Mouse (Mus musculus) lung, postnatal 0 days (tissue): Measurements from ENCODE around the gene Slc12a9. TPM values are rescaled to one million over a fixed set of nuclear protein-coding genes. Genes with fewer than 3 reads are reported as not detected.

ENCODE experiments used
- ATAC-seq: fragments of 200-750 bp; cut with Nextera tagmentation; 2 replicates; pipeline ENCODE4 v1.8.0; 2017; ENCODE audit warnings: moderate library complexity
- DNase-seq: peaks from one replicate; pipeline ENCODE4 v3.0.0-alpha.2; 2016; ENCODE audit warnings: low spot score
- H3K27ac ChIP-seq: fragments of 300-500 bp; sonication (generic); 2 replicates; pipeline ENCODE4 v1.5.1; 2014; ENCODE audit warnings: antibody characterized with exemption, mild to moderate bottlenecking, low read length, mixed read lengths
- H3K27me3 ChIP-seq: fragments of 300-500 bp; sonication (generic); replicated peaks from 2 replicates; pipeline ENCODE4 v1.6.1; 2014; ENCODE audit warnings: low read length, mixed read lengths; ENCODE audit not compliant: insufficient read depth
- H3K36me3 ChIP-seq: fragments of 300-500 bp; sonication (generic); 2 replicates; pipeline ENCODE4 v1.6.1; 2014; ENCODE audit warnings: low read length, mixed read lengths; ENCODE audit not compliant: insufficient read depth
- H3K4me1 ChIP-seq: fragments of 300-500 bp; sonication (generic); 2 replicates; pipeline ENCODE4 v1.6.1; 2014; ENCODE audit warnings: antibody characterized with exemption, low read depth, low read length, mixed read lengths; ENCODE audit not compliant: insufficient read depth
- H3K4me2 ChIP-seq: fragments of 300-500 bp; sonication (generic); replicated peaks from 2 replicates; pipeline ENCODE4 v1.6.1; 2014; ENCODE audit warnings: low read depth, mild to moderate bottlenecking, low read length, moderate library complexity, mixed read lengths
- H3K4me3 ChIP-seq: fragments of 300-500 bp; sonication (generic); 2 replicates; pipeline ENCODE4 v1.5.1; 2014; ENCODE audit warnings: low read depth, low read length
- H3K9ac ChIP-seq: fragments of 300-500 bp; sonication (generic); replicated peaks from 2 replicates; pipeline ENCODE4 v1.6.1; 2014; ENCODE audit warnings: low read depth, mild to moderate bottlenecking
- H3K9me3 ChIP-seq: fragments of 300-500 bp; sonication (generic); 2 replicates; pipeline ENCODE4 v1.6.1; 2016; ENCODE audit warnings: low read length, mixed read lengths
- CTCF ChIP-seq: IDR thresholded peaks from 2 replicates; pipeline ENCODE4 v1.5.1; 2016; ENCODE audit warnings: antibody characterized with exemption, mild to moderate bottlenecking
- EP300 ChIP-seq: IDR thresholded peaks from 2 replicates; pipeline ENCODE4 v1.6.1; 2016; ENCODE audit warnings: antibody characterized with exemption, mild to moderate bottlenecking, control low read depth
- WGBS: fragments of 180-500 bp; shearing (Covaris S2); extraction: QIAGEN DNeasy Blood & Tissue Kit; methylation state at CpG from one replicate; pipeline ENCODE4 v1.1.7; 2014; 5-methylcytosine and 5-hydroxymethylcytosine counted together
- polyA plus RNA-seq: library from polyadenylated mRNA; unstranded; fragments of >200 nt; fragmentation: Nextera tagmentation; extraction: Ambion mirVana; gene quantifications from 2 replicates; pipeline ENCODE4 v1.2.1, GENCODE M21; 2015

Slc12a9 gene
- polyA plus RNA-seq, 1 experiment from 2014 or later: 8.2 TPM

- peak overlapping the region; percentile 74 for H3K4me2 ChIP-seq
- peak overlapping the region; percentile 70 for H3K4me3 ChIP-seq
- WGBS: 5% methylated on average over 31 of the region's 33 CpGs
- no peaks in the 10 kb centered on the region for H3K9me3 ChIP-seq
- H3K27me3 ChIP-seq: no peaks in the 10 kb centered on the region
- peak; percentile 54 for ATAC-seq
- peak overlapping the region; percentile 36 for H3K9ac ChIP-seq
- H3K4me1 ChIP-seq: peaks cover 13% of the 10 kb centered on the region
- peak overlapping the region; percentile 93 for H3K27ac ChIP-seq
- TF ChIP-seq CTCF (no peak), EP300 (peak; percentile 69)
- peak; percentile 83 for DNase-seq
- no peaks in the 10 kb centered on the region for H3K36me3 ChIP-seq
These were observed 15.3 kb upstream of the Slc12a9 start for GRCm38 (mm10) chr5:137348482-137349383.

GRCm38 (mm10) chr5:137347856-137348255 is 14.5 kb upstream of the Slc12a9 start:
- H3K4me2 ChIP-seq: peak overlapping the region; percentile 74
- H3K27ac ChIP-seq: peak overlapping the region; percentile 93
- H3K4me1 ChIP-seq: peaks cover 13% of the 10 kb centered on the region
- no peaks in the 10 kb centered on the region for H3K9me3 ChIP-seq
- no peak overlapping the region for H3K9ac ChIP-seq
- no peaks in the 10 kb centered on the region for H3K36me3 ChIP-seq
- ATAC-seq (no peak), DNase-seq (peak; percentile 56)
- H3K27me3 ChIP-seq: no peaks in the 10 kb centered on the region
- 7% methylated on average over 5 of the region's 7 CpGs for WGBS
- H3K4me3 ChIP-seq: no peak overlapping the region
- TF ChIP-seq CTCF (no peak), EP300 (no peak)

GRCm38 (mm10) chr5:137346983-137347382 is 13.6 kb upstream of the Slc12a9 start:
- 53% methylated on average over 4 of the region's 4 CpGs for WGBS

GRCm38 (mm10) chr5:137346388-137346787 is 13.0 kb upstream of the Slc12a9 start:
- Histone ChIP-seq H3K4me1 (peaks cover 9% of the 10 kb centered on the region), H3K4me3 (no peak overlapping the region), H3K4me2 (0 out of 2 replicates have a peak overlapping the region, but pooled peaks have one; percentile 3), H3K36me3 (no peaks in the 10 kb centered on the region), H3K9ac (no peak overlapping the region), H3K9me3 (no peaks in the 10 kb centered on the region), H3K27me3 (no peaks in the 10 kb centered on the region), H3K27ac (peak overlapping the region; percentile 66)
- 47% methylated on average over 1 of the region's 1 CpGs for WGBS
- TF ChIP-seq CTCF: no peak
- no peak for TF ChIP-seq EP300
- DNase-seq (no peak), ATAC-seq (no peak)

More at GRCm38 (mm10) chr5:137346983-137347382, 13.6 kb upstream of the Slc12a9 start:
- no peak overlapping the region for H3K9ac ChIP-seq
- no peak overlapping the region for H3K4me3 ChIP-seq
- peak overlapping the region; percentile 66 for H3K27ac ChIP-seq
- H3K36me3 ChIP-seq: no peaks in the 10 kb centered on the region
- H3K4me1 ChIP-seq: peaks cover 13% of the 10 kb centered on the region
- H3K27me3 ChIP-seq: no peaks in the 10 kb centered on the region
- ATAC-seq (no peak), DNase-seq (no peak)
- TF ChIP-seq EP300 (no peak), CTCF (no peak)
- H3K4me2 ChIP-seq: no peak overlapping the region
- H3K9me3 ChIP-seq: no peaks in the 10 kb centered on the region

GRCm38 (mm10) chr5:137345821-137346220 is 12.4 kb upstream of the Slc12a9 start:
- TF ChIP-seq EP300 (no peak), CTCF (no peak)
- Histone ChIP-seq H3K27ac (no peak overlapping the region), H3K4me3 (no peak overlapping the region), H3K36me3 (no peaks in the 10 kb centered on the region), H3K4me1 (peaks cover 7% of the 10 kb centered on the region), H3K9ac (no peak overlapping the region), H3K9me3 (no peaks in the 10 kb centered on the region), H3K27me3 (no peaks in the 10 kb centered on the region), H3K4me2 (0 out of 2 replicates have a peak overlapping the region, but pooled peaks have one; percentile 3)
- 15% methylated on average over 9 of the region's 9 CpGs for WGBS
- DNase-seq: peak; percentile 82
- no peak for ATAC-seq

GRCm38 (mm10) chr5:137343869-137344268 is 10.5 kb upstream of the Slc12a9 start:
- Histone ChIP-seq H3K4me1 (peaks cover 7% of the 10 kb centered on the region), H3K4me2 (no peak overlapping the region), H3K36me3 (no peaks in the 10 kb centered on the region), H3K4me3 (no peak overlapping the region), H3K9ac (no peak overlapping the region), H3K9me3 (no peaks in the 10 kb centered on the region), H3K27me3 (no peaks in the 10 kb centered on the region), H3K27ac (no peak overlapping the region)
- DNase-seq (no peak), ATAC-seq (no peak)
- TF ChIP-seq CTCF: peak; percentile 41
- no peak for TF ChIP-seq EP300
